Mouse (Mus musculus) liver, postnatal 0 days (tissue): ENCODE data around the gene Zdhhc6.

Experiments
- CTCF ChIP-seq: sonication (generic); IDR thresholded peaks from 2 replicates; pipeline ENCODE4 v1.5.1; 2016; ENCODE audit warnings: antibody characterized with exemption, low read depth
- EP300 ChIP-seq: IDR thresholded peaks from 2 replicates; pipeline ENCODE4 v1.6.1; 2016; ENCODE audit warnings: antibody characterized with exemption, low read depth, mild to moderate bottlenecking

DNA sequence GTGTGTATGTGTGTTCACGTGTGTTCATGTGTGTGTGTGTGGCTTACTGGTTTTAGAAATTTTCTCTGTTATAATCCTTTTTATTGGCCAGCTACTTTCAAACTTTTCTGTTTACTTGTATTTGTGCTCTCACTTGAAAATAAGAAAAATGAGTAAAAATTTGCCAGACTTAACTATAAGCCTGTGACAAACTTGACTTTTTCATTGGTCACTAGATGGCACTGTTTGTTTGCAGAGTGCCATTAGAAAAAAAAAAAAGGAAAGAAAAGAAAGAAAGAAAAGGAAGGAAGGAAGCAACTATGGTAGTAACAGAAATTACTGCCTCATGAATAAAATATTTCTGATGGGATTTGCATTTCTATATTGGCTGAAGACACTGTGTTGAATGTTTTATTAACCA lies 20.0 kb upstream of the Zdhhc6 start:
- TF ChIP-seq EP300 (no peak), CTCF (peak; percentile 56)
